Comparison of ENCODE assay signal across 18 mouse cellular contexts in genomic region chr10:86194722-86195121, GRCm38 (mm10).
DNase-seq lines count a peak whose midpoint lies in the region; ATAC-seq and TF ChIP-seq lines count a peak whose summit lies in the region.
"Had no signal": no experiment of that assay in that cellular context is flagged by ENCODE, and none has a peak within 500 bp of the region (broad histone marks: within the 10 kb centered on the region; RNA-seq: fewer than 3 reads in every experiment).

No protein-coding gene starts in this region.

- intact Hi-C loops in gastrocnemius, adult 2 months (cut with DNase I) = no loop called here
- intact Hi-C loops in gastrocnemius, postnatal 14 days (cut with DNase I; ENCODE audit: low total_unique reads) = no loop called here

- no peaks in the 10 kb centered on the region for H3K36me3 ChIP-seq in lung, postnatal 0 days (ENCODE audit: insufficient read depth, low read length)
- H3K36me3 ChIP-seq in limb, embryonic 13.5 days = no peaks in the 10 kb centered on the region
- H3K36me3 ChIP-seq: forebrain, embryonic 15.5 days; G1E; heart, embryonic 15.5 days had no signal

- no peaks in the 10 kb centered on the region; the same call in 1 of the 2 replicates for H3K4me1 ChIP-seq in lung, postnatal 0 days (ENCODE audit: insufficient read depth, low read depth, low read length)
- H3K4me1 ChIP-seq in limb, embryonic 13.5 days = peaks cover 19% of the 10 kb centered on the region
- H3K4me1 ChIP-seq: forebrain, embryonic 15.5 days had no signal

- no peaks in the 10 kb centered on the region for H3K9me3 ChIP-seq in lung, postnatal 0 days (ENCODE audit: low read length)
- no peaks in the 10 kb centered on the region for H3K9me3 ChIP-seq in limb, embryonic 13.5 days
- H3K9me3 ChIP-seq: forebrain, embryonic 15.5 days; G1E; heart, embryonic 15.5 days; megakaryocyte, embryonic 14.5 days had no signal

- WGBS in lung, postnatal 0 days = 53% methylated on average over 4 of the region's 4 CpGs
- WGBS in limb, embryonic 13.5 days = 57% methylated on average over 4 of the region's 4 CpGs

- TF ChIP-seq CTCF in gastrocnemius, adult 2 months (IDR thresholded peaks at IDR 0.05) = no peak
- TF ChIP-seq CTCF in lung, postnatal 0 days (IDR thresholded peaks at IDR 0.05) = no peak
- TF ChIP-seq CTCF in brain, embryonic 14.5 days (IDR thresholded peaks at IDR 0.05; ENCODE audit: borderline replicate concordance, extremely low read depth, insufficient read depth, insufficient read length) = no peak

- no peak for TF ChIP-seq EP300 in lung, postnatal 0 days (IDR thresholded peaks at IDR 0.05)

- no peaks in the 10 kb centered on the region for H3K27me3 ChIP-seq in lung, postnatal 0 days (replicated peaks; ENCODE audit: insufficient read depth, low read length)
- no peaks in the 10 kb centered on the region for H3K27me3 ChIP-seq in limb, embryonic 13.5 days
- H3K27me3 ChIP-seq: forebrain, embryonic 15.5 days; heart, embryonic 15.5 days had no signal

- H3K4me3 ChIP-seq in gastrocnemius, adult 2 months = no peak overlapping the region
- H3K4me3 ChIP-seq in lung, postnatal 0 days (ENCODE audit: low read depth, low read length) = no peak overlapping the region
- H3K4me3 ChIP-seq in limb, embryonic 13.5 days = no peak overlapping the region
- H3K4me3 ChIP-seq: forebrain, embryonic 15.5 days; heart, embryonic 15.5 days had no signal

- no peak for ATAC-seq in lung, postnatal 0 days
- ATAC-seq in limb, embryonic 13.5 days (ENCODE audit: low FRiP score, low read depth) = no peak; the same call in 1 of the 2 replicates
- ATAC-seq: forebrain, embryonic 15.5 days had no signal

- no peak overlapping the region for H3K9ac ChIP-seq in lung, postnatal 0 days (replicated peaks; ENCODE audit: low read depth)
- H3K9ac ChIP-seq in limb, embryonic 13.5 days = no peak overlapping the region
- H3K9ac ChIP-seq: forebrain, embryonic 15.5 days; heart, embryonic 15.5 days had no signal

- H3K27ac ChIP-seq in gastrocnemius, adult 2 months = no peak overlapping the region
- no peak overlapping the region for H3K27ac ChIP-seq in lung, postnatal 0 days (ENCODE audit: low read length)
- H3K27ac ChIP-seq in limb, embryonic 13.5 days = peak overlapping the region; percentile 1; the same call in 1 of the 2 replicates
- H3K27ac ChIP-seq: forebrain, embryonic 15.5 days; heart, embryonic 15.5 days had no signal

- no peak overlapping the region for H3K4me2 ChIP-seq in lung, postnatal 0 days (replicated peaks; ENCODE audit: low read depth, low read length)
- H3K4me2 ChIP-seq in limb, embryonic 13.5 days (replicated peaks) = no peak overlapping the region
- H3K4me2 ChIP-seq: forebrain, embryonic 15.5 days; heart, embryonic 15.5 days had no signal

- peak; percentile 22 for DNase-seq in gastrocnemius, adult 2 months
- no peak for DNase-seq in gastrocnemius, postnatal 14 days
- peak; percentile 36 for DNase-seq in lung, postnatal 0 days (ENCODE audit: low spot score)
- DNase-seq in lung, postnatal 4 days = no peak
- DNase-seq in brain, embryonic 14.5 days (ENCODE audit: low read depth) = peak; percentile 24
- no peak for DNase-seq in retina, postnatal 1 day
- DNase-seq in testis, postnatal 10 days (ENCODE audit: low spot score) = no peak
- DNase-seq: adrenal gland, postnatal 25 days; cerebellum, adult 11-12 months; cerebellum, postnatal 25 days; gastrocnemius, postnatal 36 days; kidney, adult 11 months; liver had no signal

- TF ChIP-seq POLR2A in brain, embryonic 14.5 days (IDR thresholded peaks at IDR 0.05; ENCODE audit: borderline replicate concordance, extremely low read depth, insufficient read depth, insufficient read length, poor library complexity, severe bottlenecking) = no peak

Comparison
In these comparisons a context has a peak if more than half of its experiments do, and no peak if none do; other contexts are left out.
1. DNase-seq: peak in gastrocnemius, adult 2 months (single experiment), lung, postnatal 0 days (single experiment) and brain, embryonic 14.5 days (single experiment); none in gastrocnemius, postnatal 14 days (single experiment), lung, postnatal 4 days (0 of 2), retina, postnatal 1 day (single experiment) and testis, postnatal 10 days (single experiment).